Mouse (Mus musculus) bone marrow macrophage, adult 2 months (primary cell): Measurements from ENCODE around the gene Arnt2.

Experiments used
- CTCF ChIP-seq: IDR thresholded peaks from 2 replicates; pipeline ENCODE4 v1.5.1; 2012; ENCODE audit warnings: low read depth, mild to moderate bottlenecking, low read length, moderate library complexity
- POLR2A ChIP-seq: IDR thresholded peaks from 2 replicates; pipeline ENCODE4 v1.6.1; 2012; ENCODE audit warnings: mild to moderate bottlenecking, low read depth, low read length, borderline replicate concordance

GRCm38 (mm10) chr7:84275312-84275711 lies 134.7 kb downstream of the Arnt2 start:
- TF ChIP-seq CTCF (no peak), POLR2A (no peak)
